Mouse (Mus musculus): ENCODE results near the gene Grk6. TPM values are rescaled to one million over a fixed set of nuclear protein-coding genes. Genes with fewer than 3 reads are reported as not detected.

The Grk6 gene
- polyA plus RNA-seq, 1 experiment from 2014 or later: 71.1 TPM

- H3K4me1 ChIP-seq: peaks cover 56% of the 10 kb centered on the region
- peak overlapping the region; percentile 100 for H3K4me3 ChIP-seq
- peaks cover 53% of the 10 kb centered on the region for H3K36me3 ChIP-seq
- peak overlapping the region; percentile 100 for H3K27ac ChIP-seq
- WGBS: 43% methylated on average over 14 of the region's 14 CpGs
- DNase-seq (ENCODE audit: low spot score): no peak
- no peaks in the 10 kb centered on the region for H3K9me3 ChIP-seq (replicated peaks)
- no peaks in the 10 kb centered on the region for H3K27me3 ChIP-seq (ENCODE audit: low read depth, poor library complexity, severe bottlenecking)
Observed at GRCm38 (mm10) chr13:55486029-55486794, 41.3 kb downstream of the Grk6 start.

DNA sequence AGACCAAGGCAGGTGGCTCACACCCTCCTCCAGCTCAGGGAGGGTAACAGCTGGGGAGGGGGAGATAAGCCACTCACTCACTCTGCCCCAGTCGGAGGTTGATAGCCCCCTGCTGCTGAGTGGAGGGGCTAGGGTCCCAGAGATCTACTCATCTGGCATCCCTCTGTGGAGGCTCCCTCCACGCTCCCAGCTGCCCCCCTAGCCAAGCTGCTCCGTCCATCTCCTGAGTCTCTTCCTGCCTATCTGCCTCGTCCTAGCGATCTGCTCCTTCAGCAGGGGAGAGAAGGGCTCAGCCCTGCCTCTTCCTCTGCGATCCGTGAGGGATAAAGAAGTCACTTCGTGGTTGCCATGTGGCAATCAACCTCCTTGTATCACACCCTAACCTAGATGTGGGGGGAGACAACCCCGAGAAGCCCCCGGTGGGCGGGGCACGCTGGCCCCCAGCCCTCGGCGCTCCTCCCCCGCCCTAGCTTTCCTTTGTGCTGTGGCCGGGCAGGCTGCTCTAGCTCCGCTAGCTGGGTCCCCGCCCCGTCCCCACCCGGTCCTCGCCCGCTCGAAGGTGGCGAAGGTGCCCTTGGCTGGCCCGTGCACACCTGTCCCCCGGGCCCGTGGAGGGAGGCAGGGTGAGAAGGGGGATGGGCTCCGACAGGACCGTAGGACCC is 42.2 kb downstream of the Grk6 start:
- Histone ChIP-seq H3K27ac (peak overlapping the region; percentile 100), H3K36me3 (peaks cover 44% of the 10 kb centered on the region), H3K4me1 (peaks cover 56% of the 10 kb centered on the region), H3K27me3 (ENCODE audit: low read depth, poor library complexity, severe bottlenecking) (no peaks in the 10 kb centered on the region), H3K9me3 (replicated peaks) (no peaks in the 10 kb centered on the region), H3K4me3 (peak overlapping the region; percentile 100)
- peak; percentile 76 for DNase-seq (ENCODE audit: low spot score)
- WGBS: under 1% methylated on average over 29 of the region's 29 CpGs

- H3K4me1 ChIP-seq: peaks cover 56% of the 10 kb centered on the region
- no peaks in the 10 kb centered on the region for H3K9me3 ChIP-seq (replicated peaks)
- no peaks in the 10 kb centered on the region for H3K27me3 ChIP-seq (ENCODE audit: low read depth, poor library complexity, severe bottlenecking)
- 2% methylated on average over 73 of the region's 83 CpGs for WGBS
- H3K4me3 ChIP-seq: peak within 1 kb of the TSS; percentile 100
- peak; percentile 86 for DNase-seq (ENCODE audit: low spot score)
- peak within 1 kb of the TSS; percentile 100 for H3K27ac ChIP-seq
- peaks cover 36% of the 10 kb centered on the region for H3K36me3 ChIP-seq
Observed at GRCm38 (mm10) chr13:55487578-55488498, 43.0 kb downstream of the Grk6 start, which contains the start of gene Dbn1. TSS of gene Dbn1 (minus strand) at chr13:55488111.

GRCm38 (mm10) chr13:55494257-55494656 is 49.4 kb downstream of the Grk6 start:
- Histone ChIP-seq H3K27me3 (ENCODE audit: low read depth, poor library complexity, severe bottlenecking) (peaks cover 10% of the 10 kb centered on the region), H3K27ac (no peak overlapping the region), H3K4me1 (peaks cover 26% of the 10 kb centered on the region), H3K9me3 (replicated peaks) (no peaks in the 10 kb centered on the region), H3K36me3 (peaks cover 27% of the 10 kb centered on the region), H3K4me3 (no peak overlapping the region)
- DNase-seq (ENCODE audit: low spot score): no peak
- 20% methylated on average over 2 of the region's 2 CpGs for WGBS

- DNase-seq (ENCODE audit: low spot score): no peak
- no peak overlapping the region for H3K4me3 ChIP-seq
- H3K27ac ChIP-seq: no peak overlapping the region
- no peaks in the 10 kb centered on the region for H3K9me3 ChIP-seq (replicated peaks)
- WGBS: 25% methylated on average over 18 of the region's 18 CpGs
- H3K36me3 ChIP-seq: peaks cover 34% of the 10 kb centered on the region
- H3K4me1 ChIP-seq: peaks cover 26% of the 10 kb centered on the region
- peaks cover 10% of the 10 kb centered on the region for H3K27me3 ChIP-seq (ENCODE audit: low read depth, poor library complexity, severe bottlenecking)
Observed at GRCm38 (mm10) chr13:55494883-55495621, 50.2 kb downstream of the Grk6 start.

DNA sequence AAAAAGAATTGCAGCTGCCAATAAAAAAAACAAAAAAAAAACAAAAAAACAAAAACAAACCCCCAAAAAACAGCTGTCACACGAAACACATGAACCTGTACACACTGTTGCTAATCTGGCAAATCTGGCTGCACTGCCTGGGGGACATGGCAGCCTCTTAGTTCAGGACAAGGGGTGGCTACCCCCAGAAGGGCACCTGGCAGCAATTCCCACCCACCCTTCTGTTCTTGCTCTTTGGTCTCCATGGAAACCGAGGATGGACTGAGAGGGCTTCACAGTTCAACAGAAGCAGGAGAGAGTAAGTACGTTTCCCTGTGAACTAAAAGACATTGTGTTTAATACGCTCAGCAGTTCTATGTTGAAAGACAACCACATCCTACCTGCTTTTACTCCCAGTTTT is 50.8 kb downstream of the Grk6 start:
- no peaks in the 10 kb centered on the region for H3K9me3 ChIP-seq (replicated peaks)
- 49% methylated on average over 4 of the region's 4 CpGs for WGBS
- H3K27me3 ChIP-seq (ENCODE audit: low read depth, poor library complexity, severe bottlenecking): peaks cover 10% of the 10 kb centered on the region
- H3K4me3 ChIP-seq: no peak overlapping the region
- DNase-seq (ENCODE audit: low spot score): no peak
- H3K36me3 ChIP-seq: peaks cover 40% of the 10 kb centered on the region
- H3K27ac ChIP-seq: no peak overlapping the region
- H3K4me1 ChIP-seq: peaks cover 26% of the 10 kb centered on the region

- no peak overlapping the region for H3K4me3 ChIP-seq
- peaks cover 50% of the 10 kb centered on the region for H3K36me3 ChIP-seq
- peaks cover 10% of the 10 kb centered on the region for H3K27me3 ChIP-seq (ENCODE audit: low read depth, poor library complexity, severe bottlenecking)
- WGBS: 93% methylated on average over 6 of the region's 6 CpGs
- H3K4me1 ChIP-seq: peaks cover 26% of the 10 kb centered on the region
- no peak for DNase-seq (ENCODE audit: low spot score)
- H3K27ac ChIP-seq: no peak overlapping the region
- H3K9me3 ChIP-seq (replicated peaks): no peaks in the 10 kb centered on the region
Observed at GRCm38 (mm10) chr13:55496661-55497060, 51.8 kb downstream of the Grk6 start.

DNA sequence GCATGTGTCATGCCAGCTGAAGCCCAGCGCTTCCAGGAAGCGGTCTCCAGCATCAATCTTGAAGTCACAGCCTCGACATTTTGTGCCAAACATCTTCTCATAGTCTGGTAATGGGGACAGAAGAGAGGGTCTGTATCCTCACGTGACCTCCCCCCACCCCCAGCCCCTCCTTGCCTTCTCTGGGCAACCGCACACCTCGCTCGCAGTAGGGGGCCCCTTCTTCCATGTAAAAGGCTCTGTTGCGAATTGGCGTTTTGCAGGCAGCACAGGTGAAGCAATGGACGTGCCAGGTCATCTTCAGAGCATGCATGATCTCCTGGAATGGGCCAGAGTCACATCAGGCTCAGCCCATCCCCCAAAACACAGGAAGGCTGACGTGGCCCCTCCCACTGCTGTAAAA is 54.0 kb downstream of the Grk6 start:
- H3K9me3 ChIP-seq (replicated peaks): no peaks in the 10 kb centered on the region
- 56% methylated on average over 11 of the region's 11 CpGs for WGBS
- H3K27me3 ChIP-seq (ENCODE audit: low read depth, poor library complexity, severe bottlenecking): peaks cover 6% of the 10 kb centered on the region
- no peak overlapping the region for H3K27ac ChIP-seq
- peaks cover 72% of the 10 kb centered on the region for H3K36me3 ChIP-seq
- H3K4me3 ChIP-seq: no peak overlapping the region
- H3K4me1 ChIP-seq: peaks cover 26% of the 10 kb centered on the region
- no peak for DNase-seq (ENCODE audit: low spot score)

- peaks cover 89% of the 10 kb centered on the region for H3K36me3 ChIP-seq
- no peak overlapping the region for H3K27ac ChIP-seq
- H3K4me3 ChIP-seq: no peak overlapping the region
- 76% methylated on average over 10 of the region's 10 CpGs for WGBS
- peaks cover 12% of the 10 kb centered on the region for H3K4me1 ChIP-seq
- no peaks in the 10 kb centered on the region for H3K27me3 ChIP-seq (ENCODE audit: low read depth, poor library complexity, severe bottlenecking)
- no peak for DNase-seq (ENCODE audit: low spot score)
- no peaks in the 10 kb centered on the region for H3K9me3 ChIP-seq (replicated peaks)
Observed at GRCm38 (mm10) chr13:55500575-55500974, 55.7 kb downstream of the Grk6 start.

DNA sequence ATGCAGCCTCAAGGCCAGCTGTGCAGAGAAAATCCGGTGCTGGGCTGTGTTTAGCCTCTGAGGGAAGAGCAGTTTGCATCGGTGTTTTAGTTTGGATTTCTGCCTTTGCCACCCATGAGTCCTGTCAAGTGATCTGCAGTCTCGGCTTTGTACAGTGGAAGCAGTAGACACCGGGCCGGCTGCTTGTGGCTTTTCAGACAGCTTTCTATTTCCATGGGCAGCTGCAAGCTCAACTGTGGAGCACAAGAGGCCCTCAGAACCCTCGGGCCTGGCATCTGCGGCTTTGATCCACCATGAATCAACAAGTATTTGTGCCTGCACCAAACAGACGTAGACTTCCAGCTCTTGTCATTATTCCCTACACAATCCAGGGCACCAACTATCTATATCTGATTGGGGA is 57.5 kb downstream of the Grk6 start:
- Histone ChIP-seq H3K27me3 (ENCODE audit: low read depth, poor library complexity, severe bottlenecking) (no peaks in the 10 kb centered on the region), H3K4me3 (no peak overlapping the region), H3K4me1 (no peaks in the 10 kb centered on the region), H3K9me3 (replicated peaks) (no peaks in the 10 kb centered on the region), H3K36me3 (peaks cover 98% of the 10 kb centered on the region), H3K27ac (no peak overlapping the region)
- DNase-seq (ENCODE audit: low spot score): no peak
- WGBS: 94% methylated on average over 8 of the region's 8 CpGs

GRCm38 (mm10) chr13:55504390-55504789 is 59.5 kb downstream of the Grk6 start:
- H3K27ac ChIP-seq: no peak overlapping the region
- H3K4me1 ChIP-seq: no peaks in the 10 kb centered on the region
- no peak overlapping the region for H3K4me3 ChIP-seq
- no peaks in the 10 kb centered on the region for H3K9me3 ChIP-seq (replicated peaks)
- H3K27me3 ChIP-seq (ENCODE audit: low read depth, poor library complexity, severe bottlenecking): no peaks in the 10 kb centered on the region
- no peak for DNase-seq (ENCODE audit: low spot score)
- H3K36me3 ChIP-seq: peaks cover 100% of the 10 kb centered on the region
- WGBS: 87% methylated on average over 5 of the region's 5 CpGs

- Histone ChIP-seq H3K4me3 (no peak overlapping the region), H3K9me3 (replicated peaks) (no peaks in the 10 kb centered on the region), H3K27ac (no peak overlapping the region), H3K36me3 (peaks cover 100% of the 10 kb centered on the region), H3K27me3 (ENCODE audit: low read depth, poor library complexity, severe bottlenecking) (no peaks in the 10 kb centered on the region), H3K4me1 (peaks cover 11% of the 10 kb centered on the region)
- 95% methylated on average over 9 of the region's 9 CpGs for WGBS
- DNase-seq (ENCODE audit: low spot score): no peak
Observed at GRCm38 (mm10) chr13:55505810-55506209, 60.9 kb downstream of the Grk6 start.

All from limb, embryonic 10.5 days (tissue).